Mouse (Mus musculus): Measurements from ENCODE around the gene Rbfox3. TPM values are rescaled to one million over a fixed set of nuclear protein-coding genes. Genes with fewer than 3 reads are reported as not detected.

Rbfox3 gene
- polyA plus RNA-seq, 2 experiments: 0.08 to 0.17 TPM

DNA sequence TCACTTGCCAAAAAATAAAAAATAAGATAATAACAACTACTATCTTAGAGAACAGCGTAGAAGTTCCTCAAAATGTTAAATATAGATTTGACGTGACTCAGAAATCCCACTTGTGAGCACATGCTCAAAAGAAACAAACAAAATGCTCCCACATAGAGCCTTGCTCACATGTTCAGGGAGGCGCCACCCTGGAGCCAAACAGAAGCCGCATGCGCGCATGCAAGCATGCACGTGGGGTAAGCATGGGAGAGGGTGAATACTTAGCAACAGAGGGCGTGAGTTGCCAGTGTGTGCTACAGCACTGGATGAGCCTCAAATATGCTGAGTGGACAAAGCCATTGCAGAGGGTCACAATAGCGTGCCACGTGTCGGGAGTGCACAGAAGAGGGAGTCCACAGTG, 454.5 kb downstream of the Rbfox3 start:
- 57% methylated on average over 11 of the region's 11 CpGs for WGBS (ENCODE audit: insufficient replicate concordance)
- TF ChIP-seq CTCF (IDR thresholded peaks at IDR 0.05; ENCODE audit: low read depth) (no peak), EP300 (IDR thresholded peaks at IDR 0.05; ENCODE audit: low read depth) (no peak)
- Histone ChIP-seq H3K9me3 (ENCODE audit: control insufficient read depth, low read length) (no peaks in the 10 kb centered on the region), H3K4me2 (ENCODE audit: low read depth) (no peak overlapping the region), H3K9ac (replicated peaks) (no peak overlapping the region), H3K27ac (no peak overlapping the region), H3K36me3 (replicated peaks; ENCODE audit: control insufficient read depth, insufficient read depth, low read depth) (no peaks in the 10 kb centered on the region), H3K4me1 (replicated peaks; ENCODE audit: control insufficient read depth in 2 of 2, insufficient read depth in 2 of 2, low read length in 1 of 2) (peaks cover 0 to 2% of the 10 kb centered on the region in 2 experiments; a peak in 2 of 4 replicates), H3K4me3 (ENCODE audit: insufficient read depth in 1 of 2, low read depth in 2 of 2, low read length in 2 of 2) (no peak overlapping the region), H3K27me3 (ENCODE audit: control insufficient read depth, insufficient read depth, low read length) (no peaks in the 10 kb centered on the region)
- DNase-seq (ENCODE audit: low read depth in 3 of 3, low spot score in 3 of 3): no peak
- ATAC-seq (ENCODE audit: insufficient read depth): no peak

DNA sequence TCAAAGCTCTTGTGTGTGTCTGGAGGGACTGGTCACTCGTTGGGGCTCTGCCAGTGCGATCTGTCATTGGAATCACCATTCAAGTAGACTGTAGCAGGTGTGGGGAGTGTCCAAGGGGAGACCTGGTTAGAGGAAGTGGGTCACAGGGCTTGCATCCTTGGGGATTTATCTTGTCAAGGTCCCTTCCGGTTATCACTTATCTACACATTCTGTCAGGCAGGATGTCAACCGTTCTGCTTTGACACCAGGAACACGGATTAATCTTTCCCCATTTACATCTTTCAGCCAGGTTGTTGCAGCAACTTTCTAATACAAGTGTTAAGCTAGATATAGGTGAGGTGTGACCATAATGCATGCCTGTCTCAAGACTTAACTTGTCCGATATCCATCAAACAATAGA, 455.6 kb downstream of the Rbfox3 start:
- no peak overlapping the region for H3K9ac ChIP-seq (replicated peaks)
- no peaks in the 10 kb centered on the region for H3K9me3 ChIP-seq (ENCODE audit: control insufficient read depth, low read length)
- DNase-seq (ENCODE audit: low read depth in 3 of 3, low spot score in 3 of 3) (no peak), ATAC-seq (ENCODE audit: insufficient read depth) (no peak)
- no peaks in the 10 kb centered on the region for H3K36me3 ChIP-seq (replicated peaks; ENCODE audit: control insufficient read depth, insufficient read depth, low read depth)
- WGBS (ENCODE audit: insufficient replicate concordance): 48% methylated on average over 6 of the region's 6 CpGs
- H3K4me1 ChIP-seq (replicated peaks; ENCODE audit: control insufficient read depth in 2 of 2, insufficient read depth in 2 of 2, low read length in 1 of 2): peaks cover 0 to 2% of the 10 kb centered on the region in 2 experiments; a peak in 2 of 4 replicates
- TF ChIP-seq EP300 (IDR thresholded peaks at IDR 0.05; ENCODE audit: low read depth): no peak
- no peak for TF ChIP-seq CTCF (IDR thresholded peaks at IDR 0.05; ENCODE audit: low read depth)
- H3K27me3 ChIP-seq (ENCODE audit: control insufficient read depth, insufficient read depth, low read length): no peaks in the 10 kb centered on the region
- H3K4me3 ChIP-seq (ENCODE audit: insufficient read depth in 1 of 2, low read depth in 2 of 2, low read length in 2 of 2): no peak overlapping the region
- no peak overlapping the region for H3K4me2 ChIP-seq (ENCODE audit: low read depth)
- no peak overlapping the region for H3K27ac ChIP-seq

DNA sequence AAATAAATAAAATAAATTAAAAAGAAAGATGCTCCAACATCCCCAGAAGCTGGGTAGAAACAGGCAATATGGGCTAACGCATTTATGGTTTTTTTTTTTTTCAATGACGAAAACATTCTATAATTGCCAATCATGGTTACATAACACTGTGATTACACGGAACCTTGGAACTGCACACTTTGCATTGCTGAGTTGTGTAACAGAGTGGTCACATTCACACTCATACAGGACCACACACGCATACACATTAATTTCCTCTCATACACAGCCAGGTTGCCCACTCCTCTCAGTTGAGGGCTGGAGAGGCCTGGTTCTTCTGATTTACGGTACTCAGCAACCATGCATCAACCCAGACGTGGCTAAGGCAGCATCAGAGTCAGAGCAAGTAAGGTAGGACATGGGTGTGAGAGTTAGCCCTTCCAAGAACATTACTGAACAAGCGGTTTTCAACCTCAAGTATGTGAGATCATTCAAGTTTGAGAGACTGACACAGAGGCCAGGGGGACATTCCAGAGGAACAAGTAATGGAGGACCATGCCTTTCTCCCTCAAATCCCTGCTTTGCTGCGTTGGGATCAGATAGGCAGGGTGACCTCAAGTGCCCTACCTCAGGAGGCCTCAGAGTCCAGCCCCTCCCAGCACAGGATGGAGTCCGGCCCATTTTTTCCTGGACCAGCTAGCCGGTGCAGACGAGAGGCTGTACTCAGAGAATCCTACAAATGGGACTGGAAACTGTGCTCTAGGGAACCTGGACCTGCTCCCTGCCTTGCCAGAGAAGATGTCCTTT, 457.3 kb downstream of the Rbfox3 start:
- no peaks in the 10 kb centered on the region; a peak in 1 of 4 replicates for H3K4me1 ChIP-seq (replicated peaks; ENCODE audit: control insufficient read depth in 2 of 2, insufficient read depth in 2 of 2, low read length in 1 of 2)
- H3K9ac ChIP-seq (replicated peaks): no peak overlapping the region
- no peak for ATAC-seq (ENCODE audit: insufficient read depth)
- no peaks in the 10 kb centered on the region for H3K36me3 ChIP-seq (replicated peaks; ENCODE audit: control insufficient read depth, insufficient read depth, low read depth)
- no peak for DNase-seq (ENCODE audit: low read depth in 3 of 3, low spot score in 3 of 3)
- no peak overlapping the region for H3K27ac ChIP-seq
- 65% methylated on average over 11 of the region's 11 CpGs for WGBS (ENCODE audit: insufficient replicate concordance)
- no peaks in the 10 kb centered on the region for H3K9me3 ChIP-seq (ENCODE audit: control insufficient read depth, low read length)
- H3K27me3 ChIP-seq (ENCODE audit: control insufficient read depth, insufficient read depth, low read length): no peaks in the 10 kb centered on the region
- TF ChIP-seq CTCF (IDR thresholded peaks at IDR 0.05; ENCODE audit: low read depth) (no peak), EP300 (IDR thresholded peaks at IDR 0.05; ENCODE audit: low read depth) (no peak)
- H3K4me2 ChIP-seq (ENCODE audit: low read depth): no peak overlapping the region
- no peak overlapping the region for H3K4me3 ChIP-seq (ENCODE audit: insufficient read depth in 1 of 2, low read depth in 2 of 2, low read length in 2 of 2)

DNA sequence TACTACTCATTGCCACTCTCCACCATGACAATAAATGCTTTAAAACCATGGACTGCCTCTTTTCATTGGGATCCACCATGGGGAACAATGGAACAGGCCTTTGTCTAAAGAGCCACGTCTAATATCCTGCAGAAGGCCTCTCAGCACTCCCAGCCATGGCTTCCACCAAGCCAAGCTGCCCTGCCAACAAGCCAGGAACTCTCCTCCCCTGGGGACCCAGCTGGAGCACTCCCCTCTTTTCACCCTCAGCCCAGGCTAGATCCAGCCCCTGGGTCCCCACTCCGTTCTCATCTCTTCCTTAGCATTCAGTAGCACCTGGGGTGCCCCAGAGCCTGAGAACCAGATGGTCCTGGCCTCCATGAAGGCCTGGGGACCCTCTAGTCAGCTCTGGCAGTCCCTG, 458.4 kb downstream of the Rbfox3 start:
- Histone ChIP-seq H3K4me3 (ENCODE audit: insufficient read depth in 1 of 2, low read depth in 2 of 2, low read length in 2 of 2) (no peak overlapping the region), H3K4me2 (ENCODE audit: low read depth) (no peak overlapping the region), H3K9me3 (ENCODE audit: control insufficient read depth, low read length) (no peaks in the 10 kb centered on the region), H3K36me3 (replicated peaks; ENCODE audit: control insufficient read depth, insufficient read depth, low read depth) (no peaks in the 10 kb centered on the region), H3K27ac (no peak overlapping the region), H3K9ac (replicated peaks) (no peak overlapping the region), H3K27me3 (ENCODE audit: control insufficient read depth, insufficient read depth, low read length) (no peaks in the 10 kb centered on the region), H3K4me1 (replicated peaks; ENCODE audit: control insufficient read depth in 2 of 2, insufficient read depth in 2 of 2, low read length in 1 of 2) (no peaks in the 10 kb centered on the region)
- no peak for DNase-seq (ENCODE audit: low read depth in 3 of 3, low spot score in 3 of 3)
- no peak for ATAC-seq (ENCODE audit: insufficient read depth)
- TF ChIP-seq EP300 (IDR thresholded peaks at IDR 0.05; ENCODE audit: low read depth) (no peak), CTCF (IDR thresholded peaks at IDR 0.05; ENCODE audit: low read depth) (no peak)
- WGBS (ENCODE audit: insufficient replicate concordance): 44% methylated on average over 2 of the region's 2 CpGs

DNA sequence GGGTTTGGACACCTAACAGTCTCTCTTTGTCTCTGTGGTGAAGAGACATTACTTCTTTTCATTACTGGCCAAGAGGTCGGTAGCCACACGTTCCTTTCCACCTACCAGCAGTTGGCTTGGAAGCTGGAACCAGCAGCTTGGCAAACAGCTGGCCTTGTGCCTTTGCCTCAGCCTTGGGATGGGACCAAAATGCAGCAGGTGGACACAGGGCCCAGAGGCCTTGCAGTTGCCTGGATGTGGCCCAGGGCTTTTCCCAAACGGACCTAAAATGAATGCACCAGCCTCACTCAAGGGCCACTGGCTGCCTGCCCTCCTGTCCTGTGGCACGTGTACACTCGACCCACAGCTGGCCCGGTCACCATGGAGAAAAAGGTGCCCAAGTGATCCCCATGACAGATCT, 460.2 kb downstream of the Rbfox3 start:
- WGBS (ENCODE audit: insufficient replicate concordance): 62% methylated on average over 6 of the region's 6 CpGs
- DNase-seq (ENCODE audit: low read depth in 3 of 3, low spot score in 3 of 3) (no peak), ATAC-seq (ENCODE audit: insufficient read depth) (no peak)

More for the DNA sequence above, 460.2 kb downstream of the Rbfox3 start:
- H3K27me3 ChIP-seq (ENCODE audit: control insufficient read depth, insufficient read depth, low read length): no peaks in the 10 kb centered on the region
- TF ChIP-seq EP300 (IDR thresholded peaks at IDR 0.05; ENCODE audit: low read depth) (no peak), CTCF (IDR thresholded peaks at IDR 0.05; ENCODE audit: low read depth) (no peak)
- no peaks in the 10 kb centered on the region for H3K9me3 ChIP-seq (ENCODE audit: control insufficient read depth, low read length)
- no peak overlapping the region for H3K27ac ChIP-seq
- no peaks in the 10 kb centered on the region for H3K36me3 ChIP-seq (replicated peaks; ENCODE audit: control insufficient read depth, insufficient read depth, low read depth)
- H3K9ac ChIP-seq (replicated peaks): no peak overlapping the region
- no peak overlapping the region for H3K4me3 ChIP-seq (ENCODE audit: insufficient read depth in 1 of 2, low read depth in 2 of 2, low read length in 2 of 2)
- H3K4me1 ChIP-seq (replicated peaks; ENCODE audit: control insufficient read depth in 2 of 2, insufficient read depth in 2 of 2, low read length in 1 of 2): no peaks in the 10 kb centered on the region
- no peak overlapping the region for H3K4me2 ChIP-seq (ENCODE audit: low read depth)

All from liver, embryonic 14.5 days (tissue).